Mouse (Mus musculus) adipocyte (in vitro differentiated cells): ENCODE data around the gene Myrip.

Experiments
- DNase-seq: peaks from one replicate; pipeline ENCODE4 v3.0.0-alpha.2; 2016; ENCODE audit warnings: low spot score

Gene Myrip

GRCm38 (mm10) chr9:120396579-120397185 lies 95.4 kb downstream of the Myrip start:
- DNase-seq: no peak

GRCm38 (mm10) chr9:120398289-120398688 lies 97.0 kb downstream of the Myrip start:
- no peak for DNase-seq

GRCm38 (mm10) chr9:120399537-120399936 lies 98.2 kb downstream of the Myrip start:
- peak; percentile 11 for DNase-seq

- no peak for DNase-seq
These were observed 101.1 kb downstream of the Myrip start for GRCm38 (mm10) chr9:120402368-120402767.

GRCm38 (mm10) chr9:120403661-120404060 lies 102.3 kb downstream of the Myrip start:
- DNase-seq: no peak

- no peak for DNase-seq
These were observed 108.4 kb downstream of the Myrip start for GRCm38 (mm10) chr9:120409663-120410181.

GRCm38 (mm10) chr9:120410421-120410820 lies 109.1 kb downstream of the Myrip start:
- peak; percentile 48 for DNase-seq

- DNase-seq: peak; percentile 65
These were observed 114.2 kb downstream of the Myrip start for GRCm38 (mm10) chr9:120415504-120415903.

GRCm38 (mm10) chr9:120416151-120416550 lies 114.8 kb downstream of the Myrip start:
- peak; percentile 66 for DNase-seq

GRCm38 (mm10) chr9:120416729-120417128 lies 115.4 kb downstream of the Myrip start:
- DNase-seq: no peak

GRCm38 (mm10) chr9:120418582-120418981 lies 117.3 kb downstream of the Myrip start:
- no peak for DNase-seq

GRCm38 (mm10) chr9:120424567-120424966 lies 123.3 kb downstream of the Myrip start:
- no peak for DNase-seq

GRCm38 (mm10) chr9:120425768-120426167 lies 124.5 kb downstream of the Myrip start:
- DNase-seq: peak; percentile 59

- DNase-seq: no peak
These were observed 126.9 kb downstream of the Myrip start for GRCm38 (mm10) chr9:120428181-120428580.

- DNase-seq: peak; percentile 83
These were observed 132.4 kb downstream of the Myrip start for GRCm38 (mm10) chr9:120433747-120434146.

- no peak for DNase-seq
These were observed 134.5 kb downstream of the Myrip start for GRCm38 (mm10) chr9:120435841-120436240.

GRCm38 (mm10) chr9:120436854-120437253 lies 135.5 kb downstream of the Myrip start:
- DNase-seq: no peak

GRCm38 (mm10) chr9:120437266-120437876 lies 136.1 kb downstream of the Myrip start:
- DNase-seq: no peak

- DNase-seq: no peak
These were observed 137.0 kb downstream of the Myrip start for GRCm38 (mm10) chr9:120438350-120438749.

GRCm38 (mm10) chr9:120438781-120439180 lies 137.5 kb downstream of the Myrip start:
- peak; percentile 67 for DNase-seq

- no peak for DNase-seq
These were observed 143.3 kb downstream of the Myrip start for GRCm38 (mm10) chr9:120444642-120445041.

GRCm38 (mm10) chr9:120449696-120450329 lies 148.5 kb downstream of the Myrip start:
- no peak for DNase-seq
